ENCODE assay signal across 30 mouse cellular contexts in genomic region chr19:44924699-44925098, GRCm38 (mm10). TPM values are rescaled to one million over a fixed set of nuclear protein-coding genes. Genes with fewer than 3 reads are reported as not detected.
DNase-seq lines count a peak whose midpoint lies in the region; ATAC-seq and TF ChIP-seq lines count a peak whose summit lies in the region.
"Had no signal": no experiment of that assay in that cellular context is flagged by ENCODE, and none has a peak within 500 bp of the region (broad histone marks: within the 10 kb centered on the region; RNA-seq: fewer than 3 reads in every experiment).

No protein-coding gene starts in this region.

- no peaks in the 10 kb centered on the region for H3K27me3 ChIP-seq in heart, embryonic 12.5 days (replicated peaks)
- H3K27me3 ChIP-seq in heart, adult 2 months (ENCODE audit: control insufficient read depth, insufficient read depth, low read length): no peaks in the 10 kb centered on the region
- H3K27me3 ChIP-seq in heart, postnatal 0 days (ENCODE audit: control insufficient read depth, insufficient read depth, low read length): no peaks in the 10 kb centered on the region
- H3K27me3 ChIP-seq: embryonic facial prominence, embryonic 13.5 days; hindbrain, embryonic 12.5 days; intestine, embryonic 15.5 days; limb, embryonic 13.5 days; lung, embryonic 15.5 days; neural tube, embryonic 15.5 days had no signal

- no peak for TF ChIP-seq CTCF in heart, adult 2 months (IDR thresholded peaks at IDR 0.05)
- TF ChIP-seq CTCF in heart, postnatal 0 days (IDR thresholded peaks at IDR 0.05; ENCODE audit: low read depth): no peak

- H3K4me3 ChIP-seq in heart, embryonic 12.5 days: no peak overlapping the region
- H3K4me3 ChIP-seq in heart, adult 2 months: no peak overlapping the region
- no peak overlapping the region for H3K4me3 ChIP-seq in heart, postnatal 0 days (ENCODE audit: low read depth, low read length)
- H3K4me3 ChIP-seq: embryonic facial prominence, embryonic 13.5 days; erythroblast, embryonic 14.5 days; hindbrain, embryonic 12.5 days; intestine, embryonic 15.5 days; layer of hippocampus, adult 2 months; left cerebral cortex, adult 2 months; limb, embryonic 13.5 days; lung, embryonic 15.5 days; midbrain, embryonic 10.5 days; midbrain, embryonic 15.5 days; neural tube, embryonic 15.5 days had no signal

- intact Hi-C loops in heart, adult 2 months (cut with DNase I): no loop called here

- DNase-seq in heart, adult 2 months: no peak
- peak; percentile 50 for DNase-seq in heart, postnatal 0 days (ENCODE audit: low spot score)
- DNase-seq in urinary bladder, postnatal 4 days (ENCODE audit: low spot score in 2 of 2): no peak
- DNase-seq in spleen, postnatal 36 days (ENCODE audit: low spot score in 2 of 2): no peak
- DNase-seq: adrenal gland, adult 8-10 months; B cell, adult 2 months; cerebellum, adult 8-10 months; cerebellum, postnatal 36 days; forebrain, postnatal 0 days; gastrocnemius, postnatal 14 days; kidney, adult 2 months; kidney, postnatal 36 days; retina, postnatal 1 day; right cerebral cortex, postnatal 14 days; thymus, postnatal 25 days had no signal

- H3K4me2 ChIP-seq in heart, embryonic 12.5 days: no peak overlapping the region
- no peak overlapping the region for H3K4me2 ChIP-seq in heart, postnatal 0 days (ENCODE audit: low read depth, low read length)
- H3K4me2 ChIP-seq: embryonic facial prominence, embryonic 13.5 days; hindbrain, embryonic 12.5 days; intestine, embryonic 15.5 days; limb, embryonic 13.5 days; liver, embryonic 11.5 days; lung, embryonic 15.5 days; midbrain, embryonic 15.5 days; neural tube, embryonic 15.5 days had no signal

- H3K27ac ChIP-seq in heart, embryonic 12.5 days (ENCODE audit: poor library complexity, severe bottlenecking): peak overlapping the region; percentile 41; the same call in 1 of the 2 replicates
- H3K27ac ChIP-seq in heart, adult 2 months: no peak overlapping the region
- H3K27ac ChIP-seq in heart, postnatal 0 days (ENCODE audit: low read depth): peak overlapping the region; percentile 66
- H3K27ac ChIP-seq: embryonic facial prominence, embryonic 13.5 days; hindbrain, embryonic 12.5 days; hindbrain, postnatal 0 days; intestine, embryonic 15.5 days; layer of hippocampus, adult 2 months; left cerebral cortex, adult 2 months; limb, embryonic 13.5 days; lung, embryonic 15.5 days; midbrain, embryonic 10.5 days; midbrain, embryonic 15.5 days; neural tube, embryonic 15.5 days had no signal

- no peaks in the 10 kb centered on the region for H3K79me2 ChIP-seq in heart, adult 2 months (replicated peaks; ENCODE audit: control insufficient read depth, insufficient read depth, low read length)

- no peak overlapping the region for H3K9ac ChIP-seq in heart, embryonic 12.5 days
- no peak overlapping the region for H3K9ac ChIP-seq in heart, adult 2 months (ENCODE audit: low read depth, low read length)
- H3K9ac ChIP-seq in heart, postnatal 0 days (replicated peaks; ENCODE audit: low read depth, low read length): no peak overlapping the region
- H3K9ac ChIP-seq: embryonic facial prominence, embryonic 13.5 days; forebrain, postnatal 0 days; hindbrain, embryonic 12.5 days; intestine, embryonic 15.5 days; limb, embryonic 13.5 days; lung, embryonic 15.5 days; midbrain, embryonic 15.5 days; neural tube, embryonic 15.5 days had no signal

- TF ChIP-seq POLR2A in heart, adult 2 months (IDR thresholded peaks at IDR 0.05; ENCODE audit: insufficient read depth, low read depth, low read length): no peak

- no peaks in the 10 kb centered on the region for H3K36me3 ChIP-seq in heart, embryonic 12.5 days
- peaks cover 6% of the 10 kb centered on the region; the same call in 1 of the 2 replicates for H3K36me3 ChIP-seq in heart, adult 2 months (ENCODE audit: control insufficient read depth, insufficient read depth, low read length)
- no peaks in the 10 kb centered on the region for H3K36me3 ChIP-seq in heart, postnatal 0 days (replicated peaks; ENCODE audit: control insufficient read depth, insufficient read depth, low read length)
- H3K36me3 ChIP-seq: embryonic facial prominence, embryonic 13.5 days; hindbrain, embryonic 12.5 days; intestine, embryonic 15.5 days; limb, embryonic 13.5 days; lung, embryonic 15.5 days; midbrain, embryonic 10.5 days; midbrain, embryonic 15.5 days; neural tube, embryonic 15.5 days had no signal

- TF ChIP-seq EP300 in heart, adult 2 months (IDR thresholded peaks at IDR 0.05; ENCODE audit: insufficient read depth, low read depth, low read length): no peak
- peak; percentile 47; the same call in 1 of the 2 replicates for TF ChIP-seq EP300 in heart, postnatal 0 days (IDR thresholded peaks at IDR 0.05; ENCODE audit: low read depth)

- H3K9me3 ChIP-seq in heart, embryonic 12.5 days (replicated peaks): no peaks in the 10 kb centered on the region
- H3K9me3 ChIP-seq in heart, postnatal 0 days (replicated peaks; ENCODE audit: control insufficient read depth, low read length): no peaks in the 10 kb centered on the region
- H3K9me3 ChIP-seq: embryonic facial prominence, embryonic 13.5 days; hindbrain, embryonic 12.5 days; intestine, embryonic 15.5 days; limb, embryonic 13.5 days; lung, embryonic 15.5 days; midbrain, embryonic 10.5 days; midbrain, embryonic 15.5 days; neural tube, embryonic 15.5 days had no signal

- ATAC-seq in heart, embryonic 12.5 days (ENCODE audit: insufficient number of reproducible peaks, low FRiP score): peak; percentile 18; the same call in 1 of the 2 replicates
- peak; percentile 39; the same call in 1 of the 2 replicates for ATAC-seq in erythroblast, adult 5-6 weeks (replicated peaks; ENCODE audit: low FRiP score, poor library complexity, severe bottlenecking)
- peak; percentile 71 for ATAC-seq in heart, postnatal 0 days (ENCODE audit: insufficient read depth, low read depth)
- ATAC-seq: forebrain, postnatal 0 days; hindbrain, postnatal 0 days; intestine, embryonic 15.5 days; midbrain, embryonic 15.5 days had no signal

- peaks cover 42% of the 10 kb centered on the region for H3K4me1 ChIP-seq in heart, embryonic 12.5 days (replicated peaks)
- H3K4me1 ChIP-seq in heart, adult 2 months (ENCODE audit: control insufficient read depth, insufficient read depth, low read length): peaks cover 2% of the 10 kb centered on the region
- peaks cover 32% of the 10 kb centered on the region for H3K4me1 ChIP-seq in heart, postnatal 0 days (ENCODE audit: control insufficient read depth, insufficient read depth)
- H3K4me1 ChIP-seq: hindbrain, embryonic 12.5 days; midbrain, embryonic 15.5 days; neural tube, embryonic 15.5 days had no signal

- WGBS in heart, embryonic 12.5 days: 26% methylated on average over 5 of the region's 5 CpGs
- 46% methylated on average over 5 of the region's 5 CpGs for WGBS in heart, adult 2 months
- 28% methylated on average over 5 of the region's 5 CpGs for WGBS in heart, postnatal 0 days

RNA-seq across cellular contexts. Expression of gene Slf2, which starts 6.3 kb away (rescaled TPM):
- polyA plus RNA-seq in heart, embryonic 12.5 days (2016; fragmentation: Nextera tagmentation; extraction: Ambion mirVana): 51.4 and 52.3 TPM in 2 replicates
- total RNA-seq in heart, adult 2 months (2021): 10 to 100 TPM; 18.4 to 23.0 TPM
- polyA plus RNA-seq in heart, adult 2 months (2012; rRNA removed): 14.3 and 16.6 TPM in 2 replicates
- total RNA-seq in erythroblast, adult 5-6 weeks (2015; ENCODE audit: low replicate concordance): 14.0 TPM in 2 replicates
- 13.6 and 16.3 TPM in 2 replicates for total RNA-seq in erythroblast, adult 5-6 weeks (2017; ENCODE audit: low replicate concordance)
- 19.3 and 30.6 TPM in 2 replicates for total RNA-seq in heart, postnatal 0 days (2014; rRNA removed; ENCODE audit: low replicate concordance)
- 17.3 and 20.5 TPM in 2 replicates for polyA plus RNA-seq in heart, postnatal 0 days (2015; fragmentation: Nextera tagmentation; extraction: Ambion mirVana)

Comparison
In these comparisons a context has a peak if more than half of its experiments do, and no peak if none do; other contexts are left out.
1. ATAC-seq: peak in every context shown above with its lines; median percentile 71 in heart, postnatal 0 days; 39 in erythroblast, adult 5-6 weeks; 18 in heart, embryonic 12.5 days.